Mouse (Mus musculus): ENCODE measurements around the gene Olfr411. TPM values are rescaled to one million over a fixed set of nuclear protein-coding genes. Genes with fewer than 3 reads are reported as not detected.

The Olfr411 gene
- polyA plus RNA-seq (2014; fragmentation: Illumina TruSeq; extraction: RNeasy Lipid Tissue Mini Kit (QIAGEN cat#74804); ENCODE audit: low read depth, low replicate concordance), result not detected

GRCm38 (mm10) chr11:74352550-74352949 lies at the start of gene Olfr411:
Olfr411 (minus strand) TSS chr11:74352650.

GRCm38 (mm10) chr11:74361769-74362168 lies 9.3 kb upstream of the Olfr411 start, which contains the start of gene Olfr412:
Olfr412 (plus strand) TSS chr11:74362069.

DNA sequence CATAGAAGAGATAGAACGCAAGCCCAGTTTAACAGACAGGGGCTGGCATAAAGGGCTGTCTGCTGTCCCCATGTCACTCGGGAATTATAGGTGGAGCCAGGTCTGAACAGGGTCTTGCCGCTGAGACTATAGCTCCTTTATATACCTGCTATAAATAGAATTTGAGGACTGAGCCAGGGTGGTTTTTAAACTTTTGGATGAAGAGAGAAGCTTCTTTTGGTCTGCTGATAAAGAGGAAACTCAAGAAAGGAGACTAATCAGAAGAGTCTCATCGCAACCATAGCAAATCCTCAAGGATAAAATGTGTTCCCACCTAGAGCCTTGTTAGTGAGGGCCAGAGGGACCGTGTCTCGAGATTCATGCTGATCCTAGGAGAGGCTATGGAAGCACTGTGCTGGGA lies 14.5 kb downstream of the Olfr411 start, which contains the start of gene Olfr410:
Gene Olfr410, minus strand, starts transcription at position 101 of the 400 bp plus-strand sequence.

Other genes starting within 250 kb of the Olfr411 start
- gene Olfr401, start 238.9 kb downstream of the Olfr411 start, polyA plus RNA-seq (2014; fragmentation: Illumina TruSeq; extraction: RNeasy Lipid Tissue Mini Kit (QIAGEN cat#74804); ENCODE audit: low read depth, low replicate concordance), result not detected
- gene Olfr402, start 199.1 kb downstream of the Olfr411 start, polyA plus RNA-seq (2014; fragmentation: Illumina TruSeq; extraction: RNeasy Lipid Tissue Mini Kit (QIAGEN cat#74804); ENCODE audit: low read depth, low replicate concordance), result 0.63 TPM
- gene Olfr403, start 166.4 kb downstream of the Olfr411 start, polyA plus RNA-seq (2014; fragmentation: Illumina TruSeq; extraction: RNeasy Lipid Tissue Mini Kit (QIAGEN cat#74804); ENCODE audit: low read depth, low replicate concordance), result not detected
- not detected for gene Olfr43, start 141.3 kb downstream of the Olfr411 start, polyA plus RNA-seq (2014; fragmentation: Illumina TruSeq; extraction: RNeasy Lipid Tissue Mini Kit (QIAGEN cat#74804); ENCODE audit: low read depth, low replicate concordance)
- gene Olfr406, start 92.8 kb downstream of the Olfr411 start, polyA plus RNA-seq (2014; fragmentation: Illumina TruSeq; extraction: RNeasy Lipid Tissue Mini Kit (QIAGEN cat#74804); ENCODE audit: low read depth, low replicate concordance), result not detected
- not detected for gene Olfr59, start 68.9 kb downstream of the Olfr411 start, polyA plus RNA-seq (2014; fragmentation: Illumina TruSeq; extraction: RNeasy Lipid Tissue Mini Kit (QIAGEN cat#74804); ENCODE audit: low read depth, low replicate concordance)
- gene Olfr410, start 14.6 kb downstream of the Olfr411 start, polyA plus RNA-seq (2014; fragmentation: Illumina TruSeq; extraction: RNeasy Lipid Tissue Mini Kit (QIAGEN cat#74804); ENCODE audit: low read depth, low replicate concordance), result not detected
- not detected for gene Olfr412, start 9.4 kb upstream of the Olfr411 start, polyA plus RNA-seq (2014; fragmentation: Illumina TruSeq; extraction: RNeasy Lipid Tissue Mini Kit (QIAGEN cat#74804); ENCODE audit: low read depth, low replicate concordance)